Mouse (Mus musculus): ENCODE measurements around the gene Copz2. TPM values are rescaled to one million over a fixed set of nuclear protein-coding genes. Genes with fewer than 3 reads are reported as not detected.

The Copz2 gene
- polyA plus RNA-seq, 1 experiment: 29.0 TPM

DNA sequence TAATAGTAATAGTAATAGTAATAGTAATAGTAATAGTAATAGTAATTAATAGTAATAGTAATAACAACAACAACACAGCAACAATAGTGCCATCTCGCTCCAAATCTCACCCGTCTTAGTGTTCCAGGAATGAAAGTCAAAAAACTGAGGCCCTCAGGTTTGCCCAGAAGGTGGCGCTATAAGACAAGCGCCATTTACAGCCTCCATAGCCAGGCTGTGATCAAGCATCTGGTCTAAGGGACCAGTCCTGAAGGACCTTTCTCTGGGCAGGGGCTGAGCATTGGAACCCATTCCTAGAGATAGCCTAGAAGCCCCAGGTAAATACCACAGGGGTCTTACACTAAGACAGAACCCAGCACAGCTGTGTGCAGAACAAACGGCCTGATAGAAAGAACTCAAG, 17.5 kb downstream of the Copz2 start:
- H3K27me3 ChIP-seq (ENCODE audit: control insufficient read depth, insufficient read depth, insufficient read length): no peaks in the 10 kb centered on the region
- no peaks in the 10 kb centered on the region for H3K79me2 ChIP-seq (ENCODE audit: control insufficient read depth, insufficient read depth)
- no peak overlapping the region for H3ac ChIP-seq (ENCODE audit: control insufficient read depth, insufficient read length, low read depth)
- H3K36me3 ChIP-seq (ENCODE audit: control insufficient read depth, insufficient read depth): no peaks in the 10 kb centered on the region
- H3K4me3 ChIP-seq (ENCODE audit: insufficient read depth, poor library complexity, severe bottlenecking): no peak overlapping the region
- TF ChIP-seq CTCF (IDR thresholded peaks at IDR 0.05; ENCODE audit: control insufficient read depth, insufficient read depth, insufficient read length) (peak; percentile 54), CEBPB (IDR thresholded peaks at IDR 0.05; ENCODE audit: low read depth) (no peak)
- H3K79me3 ChIP-seq (ENCODE audit: low read depth): no peaks in the 10 kb centered on the region

DNA sequence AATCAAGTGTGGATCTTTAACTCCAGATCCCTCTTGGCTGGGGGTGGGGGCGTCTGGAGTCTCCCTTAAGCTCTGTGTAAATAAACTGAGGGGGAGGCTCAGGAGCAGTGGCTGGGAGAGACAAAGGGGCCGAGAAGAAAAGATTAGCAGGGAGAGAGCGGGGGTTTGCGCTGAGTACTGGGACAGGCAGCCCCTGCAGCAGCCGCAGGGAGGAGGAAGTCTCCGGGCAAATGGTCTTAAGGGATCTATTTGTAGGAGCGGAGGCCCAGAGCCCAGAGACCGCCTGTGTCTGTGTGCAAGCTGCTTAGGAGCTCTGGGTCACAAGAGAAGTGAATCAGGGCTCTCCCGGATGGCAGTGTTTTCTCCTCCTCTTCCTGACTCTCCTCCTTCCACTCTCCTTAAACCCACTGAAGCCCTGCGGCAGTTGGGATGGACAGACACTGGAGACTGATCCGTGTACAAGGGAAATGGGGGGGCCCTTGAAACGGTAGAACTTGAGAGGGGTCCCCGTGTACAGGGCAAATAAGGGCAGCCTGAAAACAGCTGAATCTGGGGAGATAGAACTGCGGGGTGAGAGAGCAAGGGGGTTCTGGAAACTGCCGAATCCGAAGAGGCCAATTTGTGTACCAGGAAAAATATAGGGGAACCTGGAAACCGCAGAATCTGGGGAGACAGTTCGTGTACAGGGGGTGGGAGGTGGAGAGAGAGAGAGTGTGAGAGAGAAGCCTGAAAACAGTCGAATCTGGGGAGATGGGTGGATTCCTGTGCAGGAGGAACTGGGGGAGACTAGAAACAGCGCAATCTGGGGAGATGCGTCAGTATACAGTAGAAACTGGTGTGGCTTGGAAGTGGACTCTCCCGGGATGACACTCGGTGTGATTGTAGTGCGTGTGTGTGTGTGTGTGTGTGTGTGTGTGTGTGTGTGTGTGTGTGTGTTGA, 23.0 kb downstream of the Copz2 start:
- H3K4me3 ChIP-seq (ENCODE audit: insufficient read depth, poor library complexity, severe bottlenecking): no peak overlapping the region
- H3K79me3 ChIP-seq (ENCODE audit: low read depth): no peaks in the 10 kb centered on the region
- TF ChIP-seq USF1 (IDR thresholded peaks at IDR 0.05; ENCODE audit: low read depth) (no peak), CTCF (IDR thresholded peaks at IDR 0.05; ENCODE audit: control insufficient read depth, insufficient read depth, insufficient read length) (no peak), MYOG (IDR thresholded peaks at IDR 0.05; ENCODE audit: control insufficient read depth, extremely low read depth, insufficient read length) (no peak), CEBPB (IDR thresholded peaks at IDR 0.05; ENCODE audit: low read depth) (no peak), FOSL1 (IDR thresholded peaks at IDR 0.05; ENCODE audit: insufficient read depth, low read length, poor library complexity, severe bottlenecking) (no peak), MAX (IDR thresholded peaks at IDR 0.05) (no peak), MYOD1 (IDR thresholded peaks at IDR 0.05; ENCODE audit: control insufficient read depth, insufficient read length, low read depth) (no peak)
- H3K79me2 ChIP-seq (ENCODE audit: control insufficient read depth, insufficient read depth): no peaks in the 10 kb centered on the region
- no peaks in the 10 kb centered on the region for H3K27me3 ChIP-seq (ENCODE audit: control insufficient read depth, insufficient read depth, insufficient read length)
- H3ac ChIP-seq (ENCODE audit: control insufficient read depth, insufficient read length, low read depth): no peak overlapping the region
- no peaks in the 10 kb centered on the region for H3K36me3 ChIP-seq (ENCODE audit: control insufficient read depth, insufficient read depth)

DNA sequence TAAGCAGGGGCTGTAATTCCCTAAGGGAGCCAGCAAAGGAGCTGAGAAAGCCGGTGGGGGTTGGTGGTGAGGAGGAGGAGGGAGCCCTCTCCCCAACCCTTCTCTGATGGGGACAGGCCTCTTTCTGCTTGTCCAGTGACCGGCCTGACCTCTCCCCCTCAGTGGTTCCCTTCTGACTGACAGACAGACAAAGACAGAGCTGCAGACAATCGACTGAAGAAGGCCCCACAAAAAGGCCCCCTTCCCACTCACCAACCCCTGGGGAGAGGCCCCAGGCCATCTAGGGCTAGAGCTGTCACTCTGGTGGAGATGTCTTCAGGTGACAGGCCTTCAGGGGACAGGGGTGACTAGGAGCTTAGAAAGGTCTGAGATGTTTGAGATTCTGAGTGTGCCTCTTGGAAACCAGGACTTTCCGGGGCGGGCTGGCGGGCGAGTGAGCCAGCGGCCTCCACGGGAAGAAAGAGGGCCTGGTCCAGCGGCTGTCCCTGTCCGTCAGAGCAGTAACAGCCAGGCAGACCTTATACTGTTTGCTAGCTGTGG, 24.0 kb downstream of the Copz2 start:
- H3K79me2 ChIP-seq (ENCODE audit: control insufficient read depth, insufficient read depth): no peaks in the 10 kb centered on the region
- no peaks in the 10 kb centered on the region for H3K36me3 ChIP-seq (ENCODE audit: control insufficient read depth, insufficient read depth)
- no peaks in the 10 kb centered on the region for H3K27me3 ChIP-seq (ENCODE audit: control insufficient read depth, insufficient read depth, insufficient read length)
- peak overlapping the region; percentile 54 for H3ac ChIP-seq (ENCODE audit: control insufficient read depth, insufficient read length, low read depth)
- H3K79me3 ChIP-seq (ENCODE audit: low read depth): no peaks in the 10 kb centered on the region
- H3K4me3 ChIP-seq (ENCODE audit: insufficient read depth, poor library complexity, severe bottlenecking): no peak overlapping the region
- peak; percentile 83 for TF ChIP-seq MYOD1 (IDR thresholded peaks at IDR 0.05; ENCODE audit: control insufficient read depth, insufficient read length, low read depth)
- TF ChIP-seq MAX (IDR thresholded peaks at IDR 0.05): no peak
- no peak for TF ChIP-seq CEBPB (IDR thresholded peaks at IDR 0.05; ENCODE audit: low read depth)
- no peak for TF ChIP-seq CTCF (IDR thresholded peaks at IDR 0.05; ENCODE audit: control insufficient read depth, insufficient read depth, insufficient read length)

- no peaks in the 10 kb centered on the region for H3K79me2 ChIP-seq (ENCODE audit: control insufficient read depth, insufficient read depth)
- no peak for TF ChIP-seq FOSL1 (IDR thresholded peaks at IDR 0.05; ENCODE audit: insufficient read depth, low read length, poor library complexity, severe bottlenecking)
- no peak for TF ChIP-seq MYOG (IDR thresholded peaks at IDR 0.05; ENCODE audit: control insufficient read depth, extremely low read depth, insufficient read length)
- no peak for TF ChIP-seq USF1 (IDR thresholded peaks at IDR 0.05; ENCODE audit: low read depth)
- TF ChIP-seq MYOD1 (IDR thresholded peaks at IDR 0.05; ENCODE audit: control insufficient read depth, insufficient read length, low read depth): no peak
- no peak for TF ChIP-seq CTCF (IDR thresholded peaks at IDR 0.05; ENCODE audit: control insufficient read depth, insufficient read depth, insufficient read length)
- TF ChIP-seq MAX (IDR thresholded peaks at IDR 0.05): no peak
- no peak for TF ChIP-seq CEBPB (IDR thresholded peaks at IDR 0.05; ENCODE audit: low read depth)
These were observed 25.6 kb downstream of the Copz2 start for GRCm38 (mm10) chr11:96875270-96875669.

GRCm38 (mm10) chr11:96875745-96876144, 26.1 kb downstream of the Copz2 start:
- Histone ChIP-seq H3K36me3 (ENCODE audit: control insufficient read depth, insufficient read depth) (no peaks in the 10 kb centered on the region), H3K27me3 (ENCODE audit: control insufficient read depth, insufficient read depth, insufficient read length) (no peaks in the 10 kb centered on the region), H3ac (ENCODE audit: control insufficient read depth, insufficient read length, low read depth) (no peak overlapping the region), H3K4me3 (ENCODE audit: insufficient read depth, poor library complexity, severe bottlenecking) (no peak overlapping the region), H3K79me3 (ENCODE audit: low read depth) (no peaks in the 10 kb centered on the region), H3K79me2 (ENCODE audit: control insufficient read depth, insufficient read depth) (no peaks in the 10 kb centered on the region)
- no peak for TF ChIP-seq CEBPB (IDR thresholded peaks at IDR 0.05; ENCODE audit: low read depth)
- no peak for TF ChIP-seq MYOG (IDR thresholded peaks at IDR 0.05; ENCODE audit: control insufficient read depth, extremely low read depth, insufficient read length)
- TF ChIP-seq CTCF (IDR thresholded peaks at IDR 0.05; ENCODE audit: control insufficient read depth, insufficient read depth, insufficient read length): no peak
- TF ChIP-seq MAX (IDR thresholded peaks at IDR 0.05): no peak
- TF ChIP-seq FOSL1 (IDR thresholded peaks at IDR 0.05; ENCODE audit: insufficient read depth, low read length, poor library complexity, severe bottlenecking): no peak
- TF ChIP-seq USF1 (IDR thresholded peaks at IDR 0.05; ENCODE audit: low read depth): no peak
- TF ChIP-seq MYOD1 (IDR thresholded peaks at IDR 0.05; ENCODE audit: control insufficient read depth, insufficient read length, low read depth): no peak

More at GRCm38 (mm10) chr11:96875270-96875669, 25.6 kb downstream of the Copz2 start:
- Histone ChIP-seq H3K36me3 (ENCODE audit: control insufficient read depth, insufficient read depth) (no peaks in the 10 kb centered on the region), H3ac (ENCODE audit: control insufficient read depth, insufficient read length, low read depth) (no peak overlapping the region), H3K79me3 (ENCODE audit: low read depth) (no peaks in the 10 kb centered on the region), H3K27me3 (ENCODE audit: control insufficient read depth, insufficient read depth, insufficient read length) (no peaks in the 10 kb centered on the region), H3K4me3 (ENCODE audit: insufficient read depth, poor library complexity, severe bottlenecking) (no peak overlapping the region)
